Mouse (Mus musculus) spleen, adult 18-20 months (tissue): ENCODE measurements around the gene Gtf3a.
A peak's percentile ranks its signal among the peaks of the same experiment; 100 is the strongest.
"Not testable (repeated sequence)": the region's sequence is repeated elsewhere in the genome, so short reads cannot be mapped to it uniquely, and the experiment has no call there.

Experiments
- DNase-seq, 2 experiments: peaks; one replicate each; pipeline ENCODE4 v3.0.0; 2022; ENCODE audit warnings: mixed read lengths in 2 of 2

Gtf3a gene

DNA sequence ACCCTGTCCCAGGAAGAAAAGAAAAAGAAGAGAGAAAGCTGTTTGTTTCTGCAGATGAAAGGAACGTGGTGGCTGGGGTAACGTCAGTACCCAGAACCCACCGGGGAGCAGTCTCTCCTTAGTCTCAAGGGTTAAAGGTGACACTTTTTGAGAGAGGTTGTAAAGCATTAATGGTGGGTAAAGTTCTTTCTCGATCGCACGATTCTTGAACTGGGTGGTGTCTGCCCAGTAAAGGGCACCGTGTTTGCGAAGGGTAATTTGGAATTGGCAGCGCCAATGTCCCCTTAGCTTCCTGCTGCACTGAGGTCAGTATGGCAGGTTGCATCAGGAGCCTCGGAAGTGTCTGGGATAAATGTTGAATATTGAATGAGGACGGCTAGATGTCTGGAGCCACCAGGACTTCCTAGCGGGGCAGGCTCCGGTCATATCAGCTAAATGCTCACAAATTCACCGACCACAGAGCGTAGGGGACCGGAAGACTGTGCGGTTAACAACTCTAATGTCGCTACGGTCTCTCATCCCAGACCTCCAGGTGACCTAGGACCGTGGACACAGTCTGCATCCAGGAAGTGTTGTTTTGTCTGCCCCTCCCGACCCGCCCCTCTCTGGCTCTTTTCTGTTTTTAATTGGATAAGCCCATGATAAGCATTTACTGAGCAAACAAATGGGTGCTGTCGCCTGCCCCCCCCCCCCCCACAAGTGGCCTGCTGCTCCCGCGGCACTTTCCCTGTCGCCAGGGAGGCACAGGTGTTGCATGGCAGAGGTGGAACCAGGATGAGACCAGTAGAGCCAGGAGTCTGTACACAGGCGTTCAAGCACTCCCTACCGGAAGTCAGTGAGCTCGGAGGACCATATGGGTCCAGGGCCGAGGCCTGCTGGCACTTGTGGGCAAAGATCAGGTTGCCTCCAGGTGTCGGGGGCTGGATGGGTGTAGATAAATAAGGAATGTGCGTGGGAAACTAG lies 10.6 kb upstream of the Gtf3a start:
- no peak for DNase-seq

DNA sequence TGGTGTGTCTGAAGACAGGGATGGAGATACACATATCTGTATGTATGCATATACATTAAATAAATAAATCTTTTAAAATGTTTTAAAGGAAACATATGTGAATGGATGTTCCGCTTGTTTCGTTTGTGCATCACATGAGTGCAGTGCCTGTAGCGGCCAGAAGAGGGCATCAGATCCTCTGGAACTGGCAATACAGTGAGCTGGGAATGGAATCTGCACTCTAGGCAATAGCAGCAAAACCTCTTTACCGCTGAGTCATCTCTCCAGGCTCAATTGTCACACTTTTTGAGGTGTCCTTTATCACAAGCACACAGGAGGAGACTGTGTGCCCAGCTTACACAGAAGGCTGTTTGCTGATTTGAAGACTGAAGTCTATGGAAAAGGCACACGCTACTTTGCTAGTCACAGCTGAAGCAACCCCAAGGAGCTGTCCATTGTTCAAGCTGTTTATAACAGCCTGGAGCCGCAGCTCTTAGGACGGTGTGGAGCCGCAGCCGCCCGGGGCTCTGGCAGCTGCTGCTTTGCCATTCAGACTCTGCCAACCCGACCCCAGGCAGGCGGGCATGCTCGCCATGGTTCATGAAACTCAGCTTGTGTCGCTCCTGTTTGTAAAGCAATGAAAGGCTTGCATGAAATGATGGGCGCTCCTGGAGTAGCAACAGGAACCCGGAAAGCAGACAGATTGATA lies 9.2 kb upstream of the Gtf3a start:
- DNase-seq: no peak

DNA sequence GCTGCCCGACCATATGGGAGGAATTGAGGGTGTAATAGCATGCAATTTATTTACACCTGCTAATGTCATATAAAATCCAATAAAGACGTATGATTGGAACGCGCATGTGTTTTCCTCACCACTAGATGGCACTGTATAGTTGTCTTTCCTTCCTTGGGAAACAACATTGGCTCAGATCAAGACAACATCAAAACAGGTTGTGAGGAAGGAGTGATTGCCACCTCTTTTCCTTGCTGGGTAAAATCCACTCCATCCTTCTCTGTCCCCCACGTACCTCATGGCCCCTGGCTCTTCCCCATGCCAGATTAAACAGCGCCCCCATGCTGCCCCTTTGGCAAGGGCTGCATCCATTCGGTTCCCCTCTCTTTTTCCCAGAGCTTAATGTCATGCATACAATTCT lies 8.2 kb upstream of the Gtf3a start:
- DNase-seq: no peak

DNA sequence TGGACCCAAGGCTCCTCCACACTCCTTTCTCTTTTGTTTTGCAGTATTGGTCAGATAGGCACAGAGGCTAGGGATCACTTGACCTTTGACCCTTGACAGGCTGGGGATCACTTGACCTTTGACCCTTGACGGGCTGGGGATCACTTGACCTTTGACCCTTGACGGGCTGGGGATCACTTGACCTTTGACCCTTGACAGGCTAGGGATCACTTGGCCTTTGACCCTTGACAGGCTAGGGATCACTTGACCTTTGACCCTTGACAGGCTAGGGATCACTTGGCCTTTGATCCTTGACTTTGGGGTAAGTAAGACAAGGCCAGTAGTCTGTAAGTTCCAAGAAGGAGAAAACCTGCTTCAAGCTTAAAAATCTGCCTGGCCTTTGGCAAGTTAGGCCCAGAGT lies 6.5 kb upstream of the Gtf3a start:
- DNase-seq: not testable (repeated sequence)

DNA sequence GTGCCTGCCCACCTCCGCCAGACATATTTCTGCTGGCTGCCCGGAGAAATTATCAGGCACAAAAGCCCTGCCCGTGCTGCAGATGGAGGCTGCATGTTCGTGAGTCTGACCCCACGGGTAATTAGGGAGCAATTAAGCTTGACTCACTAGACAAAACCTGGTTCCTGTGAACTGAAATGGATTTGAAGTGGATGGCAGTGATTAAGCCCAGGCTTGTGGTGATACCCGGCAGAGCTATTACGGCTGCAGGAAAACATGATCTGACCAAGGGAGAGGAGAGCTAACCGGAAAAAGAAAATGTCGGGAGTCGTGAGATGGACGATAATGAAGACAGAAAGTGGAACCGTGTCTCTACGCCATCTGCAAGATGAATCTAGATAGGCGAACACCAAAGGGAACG lies 5.5 kb upstream of the Gtf3a start:
- no peak for DNase-seq

DNA sequence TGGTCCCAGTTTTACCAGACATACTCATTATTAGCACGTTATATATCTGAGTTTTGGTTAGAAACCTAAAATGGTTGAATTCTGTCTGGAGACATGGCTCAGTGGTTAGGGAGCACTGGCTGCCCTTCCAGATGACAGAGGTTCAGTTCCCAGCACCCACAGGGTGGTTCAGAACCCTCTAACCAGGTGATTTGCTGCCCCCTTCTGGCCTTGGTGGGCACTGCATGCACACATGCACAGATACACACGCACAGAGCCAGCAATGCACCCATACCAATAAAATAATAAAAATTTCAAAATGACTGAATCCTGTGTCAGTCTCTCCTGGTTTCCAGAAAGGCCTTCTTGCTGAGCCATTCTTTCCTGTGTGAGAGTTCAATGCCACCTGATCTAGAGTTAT lies 3.9 kb upstream of the Gtf3a start:
- no peak for DNase-seq

DNA sequence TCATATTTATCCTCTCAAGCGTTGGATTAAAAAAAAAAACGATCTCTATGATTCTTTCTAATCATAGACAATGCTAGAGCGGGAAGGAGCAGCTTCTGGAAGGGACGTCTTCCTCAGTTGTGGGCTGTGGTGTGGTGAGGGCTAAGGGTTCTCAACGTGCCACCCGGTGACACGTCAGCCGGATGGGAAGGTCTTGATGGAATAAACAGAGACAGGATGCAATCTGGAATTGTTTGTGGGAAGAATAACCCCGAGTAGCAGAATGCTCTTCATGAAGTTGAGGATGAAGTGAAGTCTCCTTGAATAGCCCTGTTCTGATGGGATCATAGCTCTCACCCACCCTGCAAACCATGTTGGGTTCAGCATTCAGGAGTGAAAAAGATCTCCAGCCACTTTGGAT lies 1.8 kb upstream of the Gtf3a start:
- DNase-seq: no peak

DNA sequence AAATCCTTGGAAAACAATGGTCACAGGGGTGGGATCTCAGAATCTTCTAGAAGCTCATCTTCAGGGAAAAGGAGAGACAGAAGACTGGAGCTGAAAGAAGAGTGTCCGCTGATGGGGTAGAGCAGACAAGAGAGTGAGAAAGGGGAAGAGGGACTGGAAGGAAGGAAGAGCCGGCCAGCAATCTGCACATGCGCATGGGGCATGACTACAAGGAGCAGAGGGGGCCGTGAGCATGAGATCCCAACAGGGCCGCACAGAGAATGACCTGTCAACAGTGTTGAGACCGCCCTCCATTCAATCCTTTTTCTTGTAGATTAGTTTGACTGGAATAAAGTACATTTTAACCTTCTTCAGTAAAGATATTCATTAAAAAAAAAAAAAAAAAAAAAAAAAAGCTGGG lies 960 bp upstream of the Gtf3a start:
- no peak for DNase-seq

DNA sequence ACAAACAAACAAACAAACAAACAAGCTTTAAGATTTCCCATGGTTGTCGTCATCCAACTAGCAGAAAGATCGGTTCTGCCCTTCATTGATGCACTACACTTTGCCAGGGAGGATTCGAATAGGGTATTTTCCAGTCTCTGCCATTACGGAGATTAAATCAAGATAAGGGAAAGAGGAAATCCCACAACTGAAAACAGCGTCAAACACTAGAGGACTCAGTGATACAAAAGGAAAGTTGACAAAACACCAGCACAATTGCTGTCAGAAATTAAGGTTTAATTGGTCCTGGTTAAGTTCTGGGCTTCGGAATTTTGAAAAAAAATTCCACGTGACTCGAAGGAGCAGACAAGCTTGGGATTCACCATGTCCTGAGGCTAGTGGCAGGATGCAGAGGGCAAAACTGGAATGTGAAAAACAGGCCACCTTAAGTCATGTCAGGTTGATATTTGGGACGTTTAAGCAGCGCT lies 383 bp upstream of the Gtf3a start:
- no peak for DNase-seq

DNA sequence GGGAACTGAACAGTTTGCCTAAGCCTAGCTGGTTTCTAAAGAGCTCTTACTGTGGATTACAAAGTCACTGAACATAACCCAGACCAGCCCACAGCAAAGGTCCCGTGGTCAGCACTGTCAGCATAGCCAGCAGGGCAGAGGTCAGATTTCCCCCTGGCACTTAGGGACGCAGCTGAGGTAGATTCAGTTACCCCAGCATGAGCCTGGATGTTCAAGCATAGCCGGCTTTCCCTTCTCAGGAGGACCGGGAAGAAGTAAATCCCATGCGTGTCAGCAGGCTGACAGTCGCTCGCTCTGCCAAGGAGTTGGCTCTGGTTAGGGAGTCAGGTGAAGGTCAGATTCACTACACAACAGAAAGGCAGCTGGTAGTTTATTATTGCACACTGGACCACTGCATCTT lies 6.1 kb downstream of the Gtf3a start:
- no peak for DNase-seq

DNA sequence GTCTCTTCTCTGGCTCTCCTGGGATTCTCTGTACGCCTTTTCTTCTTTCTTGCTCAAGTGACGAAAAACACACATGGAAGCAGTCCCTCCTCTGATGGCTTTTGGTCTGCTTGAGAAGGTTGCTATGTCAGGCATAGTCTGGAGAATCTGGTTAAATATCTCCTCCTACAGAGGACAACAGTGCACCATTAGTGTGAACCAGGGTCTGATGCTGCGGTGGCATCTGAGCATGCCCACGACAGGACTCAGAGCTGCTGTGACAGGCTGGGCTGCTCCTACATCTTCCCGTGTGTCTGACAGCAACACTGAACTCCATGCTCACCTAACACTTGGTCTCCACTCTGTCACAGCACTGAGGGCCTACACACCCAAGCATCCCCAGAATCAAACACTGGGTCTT lies 7.2 kb downstream of the Gtf3a start:
- DNase-seq: no peak

DNA sequence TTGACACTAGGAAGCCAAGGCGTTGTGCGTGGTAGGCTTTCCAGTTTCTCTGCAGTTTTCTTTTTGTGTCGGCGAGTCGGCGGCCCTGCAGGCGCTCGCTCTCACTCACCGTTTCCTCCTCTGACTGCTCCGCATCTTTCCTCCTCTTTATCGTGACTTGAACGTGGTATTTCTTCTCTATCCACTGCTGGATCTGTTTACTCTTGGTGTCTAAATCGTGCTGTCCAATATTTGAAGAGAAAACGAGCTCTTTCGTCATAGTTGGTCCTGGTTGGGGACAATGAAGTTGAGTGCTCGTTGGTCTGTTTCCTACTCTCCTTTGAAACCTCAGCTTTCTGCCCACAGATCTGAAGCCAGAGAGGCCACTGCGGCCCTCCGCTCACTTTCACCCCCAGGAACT lies 8.2 kb downstream of the Gtf3a start:
- no peak for DNase-seq

DNA sequence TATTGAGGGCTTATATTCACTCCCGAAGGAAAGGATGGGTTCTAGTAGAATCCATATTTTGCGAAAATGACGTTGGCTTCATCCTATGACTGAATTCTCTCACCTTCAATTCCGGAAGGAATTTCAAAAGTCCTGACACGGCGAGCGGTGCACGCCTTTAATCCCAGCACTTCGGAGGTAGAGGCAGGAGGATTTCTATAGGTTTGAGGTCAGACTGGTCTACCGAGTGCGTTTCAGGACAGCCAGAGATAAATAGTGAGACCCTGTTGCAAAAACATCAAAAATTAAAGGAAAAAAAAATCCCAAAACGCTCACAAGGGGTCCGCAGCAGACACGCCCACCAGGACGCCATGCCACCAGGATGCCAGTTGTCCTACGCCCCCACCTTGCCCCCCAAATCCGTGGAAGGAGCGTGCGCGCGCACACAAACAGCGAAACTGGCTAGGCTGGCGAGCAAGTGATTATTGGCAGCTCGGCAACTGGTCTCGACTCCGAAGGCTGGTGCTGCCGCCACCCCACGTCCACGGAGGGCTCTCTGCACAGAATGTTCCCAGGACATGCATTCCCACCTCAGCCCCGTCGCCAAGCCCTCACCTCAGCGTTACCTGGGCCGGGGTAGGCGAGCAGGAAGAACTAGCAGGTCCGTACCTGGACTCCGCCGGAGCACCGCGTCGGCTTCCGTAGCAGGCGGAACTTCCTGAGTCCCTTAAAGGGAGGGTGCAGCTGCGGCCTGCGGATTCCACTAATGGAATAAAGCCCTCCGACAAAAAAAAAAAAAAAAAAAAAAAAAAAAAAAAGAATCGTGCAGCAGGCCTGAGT lies 14.9 kb downstream of the Gtf3a start, which contains the start of gene Mtif3:
TSS of gene Mtif3 (minus strand) at position 683 of the 819 bp plus-strand sequence.
- DNase-seq: peak; percentile 73 to 74

DNA sequence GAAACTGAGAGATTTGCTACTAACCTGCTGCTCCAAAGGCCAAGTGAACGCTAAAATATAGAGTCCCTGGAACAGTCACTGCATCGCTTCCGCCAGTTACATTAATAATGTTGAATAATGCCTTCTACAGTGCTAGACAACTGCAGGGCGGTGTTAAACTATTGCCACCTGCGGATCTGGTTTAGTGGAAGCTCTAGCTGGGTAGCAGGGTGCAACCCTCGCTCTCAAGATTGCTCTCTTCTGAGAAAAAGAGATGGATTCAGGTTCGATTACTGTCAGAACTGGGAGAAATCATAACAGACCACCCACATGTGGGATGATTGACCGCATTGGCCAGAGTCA lies 15.5 kb downstream of the Gtf3a start:
- no peak for DNase-seq

DNA sequence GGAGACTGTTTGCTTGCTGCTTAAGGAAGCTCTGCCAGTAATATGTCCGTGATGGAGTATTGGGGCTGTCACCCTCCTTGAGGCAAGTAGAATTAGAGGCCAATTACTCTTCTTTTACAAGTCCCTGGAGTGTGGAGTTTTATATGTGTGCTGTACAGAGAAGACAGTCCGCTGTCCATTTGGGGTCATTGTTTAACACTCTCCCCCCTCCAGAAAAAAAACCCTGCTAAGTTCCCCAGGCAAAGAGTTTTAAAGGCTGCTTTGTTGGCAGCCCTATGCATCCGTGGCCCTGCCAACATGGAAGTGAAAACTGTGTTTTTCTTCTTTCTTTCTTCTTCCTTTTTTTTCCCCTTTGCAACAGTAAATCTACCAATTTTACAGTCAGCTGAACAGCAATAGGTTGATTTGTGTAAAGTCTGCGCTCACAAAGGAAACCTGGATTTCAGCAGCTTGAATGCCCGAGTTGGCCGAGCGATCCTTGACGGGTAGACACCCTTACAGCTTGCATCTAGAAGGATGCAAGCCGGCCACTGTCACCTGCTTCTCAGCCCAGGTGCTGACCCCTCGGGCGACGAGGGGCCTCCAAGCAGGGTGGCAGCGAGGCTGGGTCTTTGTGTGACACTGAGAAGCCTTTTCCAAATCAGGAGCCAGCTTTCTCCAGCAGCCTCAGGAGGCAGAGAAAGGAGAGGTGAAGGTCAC lies 20.4 kb downstream of the Gtf3a start:
- no peak for DNase-seq

DNA sequence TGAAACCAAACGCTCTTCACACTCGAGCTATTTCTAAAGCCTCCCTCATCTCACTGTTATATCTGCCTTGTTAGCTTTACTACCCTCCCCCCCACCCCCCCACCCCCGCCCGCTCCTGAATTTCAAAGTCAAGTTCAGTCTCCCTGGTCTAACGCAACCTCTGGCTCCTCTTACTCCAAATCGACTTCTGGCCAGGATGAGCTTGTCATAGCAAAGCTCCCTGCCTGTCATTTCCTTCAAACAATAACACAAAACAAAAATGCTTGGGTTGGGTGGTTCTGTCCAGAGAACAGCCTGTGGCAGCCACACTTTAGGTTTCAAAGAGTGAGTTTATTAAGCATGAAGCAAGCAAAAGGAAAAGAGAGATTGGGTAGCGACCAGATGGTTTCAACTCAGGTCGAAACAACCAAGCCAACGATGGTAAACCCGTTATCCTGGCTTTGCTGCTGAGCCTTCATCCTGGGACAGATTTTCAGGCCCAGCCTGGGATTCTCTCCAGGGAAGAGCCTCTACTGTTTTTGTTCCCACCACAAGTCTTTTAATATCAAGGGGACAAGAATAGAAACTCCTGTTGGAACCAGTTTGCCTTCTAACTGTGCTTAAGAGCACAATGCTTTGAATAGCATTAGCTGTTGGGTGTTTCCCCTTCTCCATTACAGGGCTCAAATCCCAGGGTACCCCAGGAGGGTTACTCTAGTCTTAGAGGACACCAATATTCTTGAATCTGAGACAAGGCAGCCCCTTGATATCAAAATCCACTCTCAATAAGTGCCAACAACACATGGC lies 23.5 kb downstream of the Gtf3a start:
- DNase-seq: no peak

DNA sequence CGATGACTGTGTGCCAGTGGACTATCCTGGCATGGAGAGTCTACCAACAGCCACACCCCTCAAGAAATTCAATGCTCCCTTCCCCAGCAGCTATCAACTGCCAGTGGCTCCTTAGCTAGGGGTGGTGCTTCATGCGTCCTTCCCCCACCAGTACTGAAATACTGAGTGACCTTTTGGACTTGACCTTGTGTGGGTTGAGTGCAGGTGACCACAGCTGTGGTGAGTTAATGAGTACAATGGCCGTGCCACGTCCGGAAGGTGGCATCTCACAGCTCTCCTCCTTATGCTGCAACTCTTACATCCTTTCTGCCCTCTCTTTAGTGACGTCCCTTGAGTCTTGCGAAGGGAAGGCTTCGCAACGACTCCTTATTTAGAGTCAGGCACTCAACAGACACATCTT lies 24.9 kb downstream of the Gtf3a start:
- no peak for DNase-seq

DNA sequence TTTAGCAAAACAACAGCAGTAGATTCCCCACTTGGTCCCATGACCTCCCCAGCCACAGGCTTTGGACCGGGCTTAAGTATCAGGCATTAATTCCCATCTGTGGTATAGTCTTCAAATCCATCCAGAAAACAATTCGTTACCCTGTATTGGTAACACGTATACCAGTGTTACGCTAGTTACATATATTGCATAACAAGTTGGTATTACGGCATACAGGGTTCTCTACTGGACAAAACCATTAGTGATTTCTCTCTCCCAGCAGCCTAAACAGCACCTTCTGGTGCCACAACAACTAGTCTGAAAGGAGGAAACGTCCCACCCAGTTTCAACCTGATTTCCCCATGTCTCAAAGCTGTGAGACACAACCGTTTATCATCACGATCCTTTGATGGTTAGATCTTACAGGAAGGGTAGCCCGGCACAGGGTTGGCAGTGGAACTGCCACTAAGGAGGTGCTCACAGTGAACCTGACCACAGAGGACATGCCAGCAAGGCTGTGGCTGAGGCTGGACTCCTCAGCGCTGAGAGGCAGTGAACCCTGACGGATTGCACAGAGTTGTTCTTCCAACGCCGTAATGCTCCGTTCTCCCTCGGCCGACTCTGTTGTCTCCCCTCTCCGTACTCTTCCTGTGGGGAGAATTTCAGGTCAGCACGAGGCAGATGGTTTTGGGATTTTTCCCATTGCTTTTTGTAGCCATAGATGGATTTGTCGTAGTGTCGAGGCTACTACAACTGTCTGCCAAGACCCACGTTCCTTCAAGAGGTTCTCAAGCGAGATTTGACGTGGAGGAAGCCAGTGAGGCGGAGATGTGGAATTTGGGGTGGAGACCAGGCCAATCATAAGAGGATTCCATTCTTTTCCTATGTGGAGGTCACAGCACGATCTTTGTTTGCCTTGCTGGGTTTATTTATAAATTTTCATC lies 25.7 kb downstream of the Gtf3a start:
- no peak for DNase-seq

DNA sequence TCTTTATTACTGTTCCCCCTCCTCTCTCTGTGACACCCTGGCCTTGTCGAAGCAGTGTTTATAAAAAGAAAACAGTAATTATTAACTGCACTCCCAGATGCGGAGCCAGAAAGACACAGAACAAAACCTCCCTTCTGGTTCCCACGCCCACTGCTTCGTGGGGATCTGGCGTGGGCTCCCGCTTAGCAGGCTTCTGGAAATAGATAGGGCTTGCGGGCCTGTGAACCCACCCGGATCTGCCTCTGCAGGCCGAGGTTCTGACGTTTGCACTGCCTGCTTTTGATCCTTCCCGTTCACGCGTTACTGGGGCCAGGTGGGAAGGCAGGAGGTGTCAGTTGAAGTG lies 26.3 kb downstream of the Gtf3a start:
- no peak for DNase-seq

DNA sequence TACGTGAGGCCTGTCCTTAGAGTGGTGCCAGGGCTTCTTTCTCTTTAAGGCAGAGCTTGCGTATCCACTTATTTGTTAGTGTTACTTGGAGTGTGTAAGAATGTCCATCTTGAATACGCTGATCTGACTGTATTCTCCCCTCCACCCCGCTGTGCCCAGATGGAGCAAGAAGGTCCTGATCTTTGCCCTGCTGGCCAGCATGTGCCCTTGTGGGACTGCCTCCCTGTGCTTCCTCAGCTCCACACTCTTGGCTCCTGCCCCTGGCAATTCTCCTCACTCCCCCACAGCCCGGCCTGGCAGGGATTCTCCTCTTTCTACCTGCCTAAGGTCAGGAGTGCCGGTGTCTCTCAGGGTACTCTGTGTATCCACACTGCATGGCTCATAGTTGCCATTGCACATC lies 32.9 kb downstream of the Gtf3a start:
- no peak for DNase-seq

DNA sequence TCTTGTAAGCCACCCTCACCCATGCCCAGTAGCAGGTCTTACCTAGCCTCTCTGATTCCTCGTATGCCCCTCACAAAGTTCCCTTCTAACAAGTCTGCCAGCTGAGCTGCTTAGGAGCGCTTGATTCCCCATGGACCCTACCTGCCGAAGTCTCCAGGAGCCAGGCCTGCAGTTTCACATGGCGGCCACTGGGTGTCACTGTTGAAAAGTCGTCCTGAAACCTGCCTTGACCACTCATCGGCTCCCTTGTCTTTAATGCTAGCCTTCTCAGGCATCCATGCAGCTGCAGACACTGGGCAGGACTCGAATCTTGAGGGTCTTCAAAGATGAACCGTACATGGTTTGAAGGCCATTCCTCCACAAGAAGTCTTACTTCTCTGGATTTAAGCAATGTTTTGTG lies 34.8 kb downstream of the Gtf3a start:
- DNase-seq: peak; percentile 15 to 58
